Mouse (Mus musculus): ENCODE results near the gene Ywhag. TPM values are rescaled to one million over a fixed set of nuclear protein-coding genes. Genes with fewer than 3 reads are reported as not detected.

Gene Ywhag
- 429 and 481 TPM in 2 replicates for polyA plus RNA-seq (2014; fragmentation: Nextera tagmentation; extraction: Ambion mirVana)

GRCm38 (mm10) chr5:135934481-135935175 is at the start of gene Ywhag:
Gene Ywhag (minus strand): TSS chr5:135934616.
- Histone ChIP-seq H3K4me1 (replicated peaks; ENCODE audit: control insufficient read depth, insufficient read depth, low read length) (peaks cover 29% of the 10 kb centered on the region), H3K4me2 (replicated peaks) (peak within 1 kb of the TSS; percentile 84), H3K36me3 (replicated peaks; ENCODE audit: control insufficient read depth, insufficient read depth) (peaks cover 23% of the 10 kb centered on the region), H3K27ac (peak within 1 kb of the TSS; percentile 98), H3K9me3 (ENCODE audit: control insufficient read depth, low read length) (no peaks in the 10 kb centered on the region), H3K9ac (peak within 1 kb of the TSS; percentile 89), H3K4me3 (replicated peaks; ENCODE audit: low read length) (peak within 1 kb of the TSS; percentile 67), H3K27me3 (ENCODE audit: control insufficient read depth, insufficient read depth, low read length) (no peaks in the 10 kb centered on the region)
- peak; percentile 93 for ATAC-seq (ENCODE audit: low FRiP score)
- peak; percentile 97 for DNase-seq (ENCODE audit: low spot score)
- WGBS: under 1% methylated on average over 47 of the region's 48 CpGs

- Histone ChIP-seq H3K36me3 (replicated peaks; ENCODE audit: control insufficient read depth, insufficient read depth) (no peaks in the 10 kb centered on the region), H3K4me3 (replicated peaks; ENCODE audit: low read length) (no peak overlapping the region), H3K9me3 (ENCODE audit: control insufficient read depth, low read length) (no peaks in the 10 kb centered on the region), H3K27ac (no peak overlapping the region), H3K9ac (no peak overlapping the region), H3K27me3 (ENCODE audit: control insufficient read depth, insufficient read depth, low read length) (no peaks in the 10 kb centered on the region), H3K4me2 (replicated peaks) (no peak overlapping the region), H3K4me1 (replicated peaks; ENCODE audit: control insufficient read depth, insufficient read depth, low read length) (no peaks in the 10 kb centered on the region)
- peak; percentile 73 for DNase-seq (ENCODE audit: low spot score)
- peak; percentile 40; the same call in 1 of the 2 replicates for ATAC-seq (ENCODE audit: low FRiP score)
- WGBS: 42% methylated on average over 6 of the region's 6 CpGs
Measured at GRCm38 (mm10) chr5:135982398-135982797, 48.0 kb upstream of the Ywhag start.

DNA sequence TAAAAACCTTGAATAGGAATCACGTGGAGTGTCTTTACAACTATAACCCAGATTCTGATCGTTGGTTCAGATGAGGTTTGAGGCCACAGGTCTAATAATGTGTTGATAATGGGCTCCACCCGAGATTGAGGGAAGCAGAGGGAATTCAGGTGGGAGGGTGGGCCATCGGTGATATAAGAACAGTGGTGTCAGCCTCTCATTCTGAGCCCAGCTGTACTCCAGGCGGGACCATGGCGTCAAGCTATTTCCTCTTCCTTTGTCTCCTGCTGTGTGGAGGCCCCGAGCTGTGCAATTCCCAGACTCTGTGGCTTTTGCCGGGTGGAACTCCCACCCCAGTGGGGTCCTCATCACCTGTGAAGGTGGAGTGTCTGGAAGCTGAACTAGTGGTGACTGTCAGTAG is 45.5 kb upstream of the Ywhag start, which contains the start of gene Zp3:
Gene Zp3, plus strand, starts transcription at position 196 of the 400 bp plus-strand sequence.
- DNase-seq (ENCODE audit: low spot score) (no peak), ATAC-seq (ENCODE audit: low FRiP score) (no peak)
- Histone ChIP-seq H3K27me3 (ENCODE audit: control insufficient read depth, insufficient read depth, low read length) (no peaks in the 10 kb centered on the region), H3K4me1 (replicated peaks; ENCODE audit: control insufficient read depth, insufficient read depth, low read length) (no peaks in the 10 kb centered on the region), H3K36me3 (replicated peaks; ENCODE audit: control insufficient read depth, insufficient read depth) (no peaks in the 10 kb centered on the region), H3K4me2 (replicated peaks) (no peak within 1 kb of the TSS), H3K9me3 (ENCODE audit: control insufficient read depth, low read length) (no peaks in the 10 kb centered on the region), H3K4me3 (replicated peaks; ENCODE audit: low read length) (no peak within 1 kb of the TSS), H3K9ac (no peak within 1 kb of the TSS), H3K27ac (no peak within 1 kb of the TSS)
- 73% methylated on average over 8 of the region's 8 CpGs for whole genome bisulfite sequencing

DNA sequence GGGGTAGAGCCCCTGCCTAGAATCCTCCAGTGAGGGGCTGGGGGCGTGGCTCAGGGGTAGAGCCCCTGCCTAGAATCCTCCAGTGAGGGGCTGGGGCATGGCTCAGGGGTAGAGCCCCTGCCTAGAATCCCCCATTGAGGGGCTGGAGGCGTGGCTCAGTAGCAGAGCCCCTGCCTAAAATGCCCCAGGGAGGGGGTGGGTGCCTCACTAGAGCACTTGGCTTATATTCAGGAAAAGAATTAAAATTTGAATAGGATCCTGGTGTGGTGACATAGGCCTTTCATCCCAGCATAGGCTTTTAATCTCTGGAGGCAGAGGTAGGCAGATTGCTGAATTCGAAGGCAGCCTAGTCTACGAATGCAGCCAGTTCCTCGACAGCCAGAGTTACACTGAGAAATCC is 45.0 kb upstream of the Ywhag start:
- ATAC-seq (ENCODE audit: low FRiP score) (no peak), DNase-seq (ENCODE audit: low spot score) (no peak)
- Histone ChIP-seq H3K27me3 (ENCODE audit: control insufficient read depth, insufficient read depth, low read length) (no peaks in the 10 kb centered on the region), H3K4me1 (replicated peaks; ENCODE audit: control insufficient read depth, insufficient read depth, low read length) (no peaks in the 10 kb centered on the region), H3K27ac (no peak overlapping the region), H3K4me2 (replicated peaks) (no peak overlapping the region), H3K4me3 (replicated peaks; ENCODE audit: low read length) (no peak overlapping the region), H3K9ac (no peak overlapping the region), H3K36me3 (replicated peaks; ENCODE audit: control insufficient read depth, insufficient read depth) (no peaks in the 10 kb centered on the region), H3K9me3 (ENCODE audit: control insufficient read depth, low read length) (no peaks in the 10 kb centered on the region)
- WGBS: 78% methylated on average over 5 of the region's 5 CpGs

DNA sequence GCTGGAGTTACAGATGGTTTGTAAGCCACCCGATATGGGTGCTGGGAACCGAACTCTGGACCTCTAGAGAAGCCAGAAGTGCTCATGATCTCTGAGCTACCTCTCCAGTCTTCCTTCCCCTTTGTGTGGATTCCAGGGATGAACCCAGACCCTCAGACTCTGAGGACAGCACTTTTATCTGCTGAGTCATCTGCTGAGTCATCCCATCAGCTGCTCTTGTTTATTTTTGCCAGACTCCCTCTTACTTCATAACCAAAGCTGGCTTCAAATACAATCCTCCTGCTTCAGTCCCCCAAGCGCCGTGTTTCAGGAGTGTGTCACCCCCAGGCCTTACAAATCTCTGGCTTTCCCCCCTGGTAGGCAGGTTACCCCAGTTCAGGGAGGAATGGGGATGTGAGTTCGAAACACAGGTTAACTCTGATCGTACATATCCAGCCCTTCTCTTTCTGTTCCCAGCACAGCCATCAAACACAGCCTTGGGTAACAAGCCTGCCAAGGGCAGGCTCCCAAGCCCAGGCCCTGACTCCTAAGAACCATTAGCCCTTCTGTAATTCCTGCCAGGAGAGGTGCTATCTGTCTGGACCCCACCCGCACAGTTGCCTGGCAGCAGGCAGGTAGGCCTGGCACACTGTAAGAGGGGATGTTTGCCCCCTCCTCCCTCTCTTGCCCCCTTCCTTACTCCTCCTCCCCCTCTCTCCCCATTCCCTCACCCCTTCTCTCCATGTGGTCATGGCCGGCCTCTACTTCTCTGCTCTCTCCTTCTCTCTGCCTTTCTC is 41.7 kb upstream of the Ywhag start:
- no peaks in the 10 kb centered on the region for H3K36me3 ChIP-seq (replicated peaks; ENCODE audit: control insufficient read depth, insufficient read depth)
- ATAC-seq (ENCODE audit: low FRiP score) (no peak), DNase-seq (ENCODE audit: low spot score) (no peak)
- no peaks in the 10 kb centered on the region for H3K4me1 ChIP-seq (replicated peaks; ENCODE audit: control insufficient read depth, insufficient read depth, low read length)
- no peaks in the 10 kb centered on the region for H3K27me3 ChIP-seq (ENCODE audit: control insufficient read depth, insufficient read depth, low read length)
- H3K9ac ChIP-seq: no peak overlapping the region
- H3K27ac ChIP-seq: no peak overlapping the region
- H3K4me2 ChIP-seq (replicated peaks): no peak overlapping the region
- no peak overlapping the region for H3K4me3 ChIP-seq (replicated peaks; ENCODE audit: low read length)
- 97% methylated on average over 8 of the region's 8 CpGs for WGBS
- H3K9me3 ChIP-seq (ENCODE audit: control insufficient read depth, low read length): no peaks in the 10 kb centered on the region

DNA sequence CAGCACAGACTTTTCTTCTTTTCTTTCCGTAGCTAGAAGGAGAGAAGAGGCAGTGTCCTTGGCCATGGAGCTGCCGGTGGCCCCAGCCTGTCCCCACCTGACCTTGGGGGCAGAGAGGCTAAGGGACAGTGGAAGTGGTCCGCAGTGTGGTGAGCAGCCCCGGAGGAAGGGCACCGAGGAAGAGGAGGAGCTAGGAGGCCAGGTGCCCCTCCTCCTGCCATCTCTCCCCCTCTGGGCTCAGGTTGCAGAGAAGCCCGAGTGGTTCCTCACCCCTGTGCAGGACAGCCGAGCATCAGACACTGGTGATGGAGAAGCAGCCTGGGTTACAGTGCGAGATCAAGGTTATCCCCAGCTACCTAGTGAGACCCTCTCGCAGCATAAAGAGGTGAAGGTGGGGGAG is 39.9 kb upstream of the Ywhag start, which contains the start of gene Ssc4d:
Gene Ssc4d, minus strand, starts transcription at position 167 of the 400 bp plus-strand sequence.
- Histone ChIP-seq H3K36me3 (replicated peaks; ENCODE audit: control insufficient read depth, insufficient read depth) (no peaks in the 10 kb centered on the region), H3K4me2 (replicated peaks) (no peak within 1 kb of the TSS), H3K4me1 (replicated peaks; ENCODE audit: control insufficient read depth, insufficient read depth, low read length) (no peaks in the 10 kb centered on the region), H3K27me3 (ENCODE audit: control insufficient read depth, insufficient read depth, low read length) (no peaks in the 10 kb centered on the region), H3K4me3 (replicated peaks; ENCODE audit: low read length) (no peak within 1 kb of the TSS), H3K9me3 (ENCODE audit: control insufficient read depth, low read length) (no peaks in the 10 kb centered on the region), H3K27ac (no peak within 1 kb of the TSS), H3K9ac (no peak within 1 kb of the TSS)
- DNase-seq (ENCODE audit: low spot score) (no peak), ATAC-seq (ENCODE audit: low FRiP score) (no peak)
- WGBS: 37% methylated on average over 9 of the region's 9 CpGs

GRCm38 (mm10) chr5:135971876-135972275 is 37.5 kb upstream of the Ywhag start:
- Histone ChIP-seq H3K27me3 (ENCODE audit: control insufficient read depth, insufficient read depth, low read length) (no peaks in the 10 kb centered on the region), H3K4me1 (replicated peaks; ENCODE audit: control insufficient read depth, insufficient read depth, low read length) (no peaks in the 10 kb centered on the region), H3K36me3 (replicated peaks; ENCODE audit: control insufficient read depth, insufficient read depth) (no peaks in the 10 kb centered on the region), H3K4me3 (replicated peaks; ENCODE audit: low read length) (no peak overlapping the region), H3K27ac (no peak overlapping the region), H3K9me3 (ENCODE audit: control insufficient read depth, low read length) (no peaks in the 10 kb centered on the region), H3K4me2 (replicated peaks) (no peak overlapping the region), H3K9ac (no peak overlapping the region)
- 89% methylated on average over 7 of the region's 7 CpGs for WGBS
- DNase-seq (ENCODE audit: low spot score) (no peak), ATAC-seq (ENCODE audit: low FRiP score) (no peak)

- H3K9me3 ChIP-seq (ENCODE audit: control insufficient read depth, low read length): no peaks in the 10 kb centered on the region
- no peak for ATAC-seq (ENCODE audit: low FRiP score)
- no peaks in the 10 kb centered on the region; the same call in 1 of the 2 replicates for H3K4me1 ChIP-seq (replicated peaks; ENCODE audit: control insufficient read depth, insufficient read depth, low read length)
- H3K4me2 ChIP-seq (replicated peaks): no peak overlapping the region
- no peak overlapping the region for H3K4me3 ChIP-seq (replicated peaks; ENCODE audit: low read length)
- WGBS: 82% methylated on average over 6 of the region's 6 CpGs
- DNase-seq (ENCODE audit: low spot score): no peak
- no peak overlapping the region for H3K9ac ChIP-seq
- no peaks in the 10 kb centered on the region for H3K36me3 ChIP-seq (replicated peaks; ENCODE audit: control insufficient read depth, insufficient read depth)
- H3K27ac ChIP-seq: no peak overlapping the region
- H3K27me3 ChIP-seq (ENCODE audit: control insufficient read depth, insufficient read depth, low read length): no peaks in the 10 kb centered on the region
Measured at GRCm38 (mm10) chr5:135970247-135970646, 35.8 kb upstream of the Ywhag start.

- H3K27me3 ChIP-seq (ENCODE audit: control insufficient read depth, insufficient read depth, low read length): peaks cover 5% of the 10 kb centered on the region; the same call in 1 of the 2 replicates
- no peaks in the 10 kb centered on the region; the same call in 1 of the 2 replicates for H3K4me1 ChIP-seq (replicated peaks; ENCODE audit: control insufficient read depth, insufficient read depth, low read length)
- no peaks in the 10 kb centered on the region for H3K36me3 ChIP-seq (replicated peaks; ENCODE audit: control insufficient read depth, insufficient read depth)
- DNase-seq (ENCODE audit: low spot score) (no peak), ATAC-seq (ENCODE audit: low FRiP score) (no peak)
- no peak overlapping the region for H3K27ac ChIP-seq
- 71% methylated on average over 1 of the region's 1 CpGs for WGBS
- H3K9ac ChIP-seq: no peak overlapping the region
- H3K4me2 ChIP-seq (replicated peaks): no peak overlapping the region
- H3K9me3 ChIP-seq (ENCODE audit: control insufficient read depth, low read length): no peaks in the 10 kb centered on the region
- no peak overlapping the region for H3K4me3 ChIP-seq (replicated peaks; ENCODE audit: low read length)
Measured at GRCm38 (mm10) chr5:135968781-135969180, 34.4 kb upstream of the Ywhag start.
